Mouse (Mus musculus): Measurements from ENCODE around the gene Tmem150a. TPM values are rescaled to one million over a fixed set of nuclear protein-coding genes. Genes with fewer than 3 reads are reported as not detected.
A peak's percentile ranks its signal among the peaks of the same experiment; 100 is the strongest.

The Tmem150a gene
- polyA plus RNA-seq, 1 experiment, result 19.5 TPM

- Histone ChIP-seq H3K4me3 (replicated peaks; ENCODE audit: insufficient read depth, low read depth, low read length) (no peak overlapping the region), H3K27ac (ENCODE audit: insufficient read depth, low read length) (no peak overlapping the region), H3K27me3 (ENCODE audit: control insufficient read depth, insufficient read depth, low read length) (no peaks in the 10 kb centered on the region), H3K4me1 (ENCODE audit: control insufficient read depth, insufficient read depth, low read length) (peaks cover 14% of the 10 kb centered on the region)
- WGBS, result 44% methylated on average over 5 of the region's 5 CpGs
- no peak for DNase-seq
- no peak for TF ChIP-seq CTCF (IDR thresholded peaks at IDR 0.05; ENCODE audit: borderline replicate concordance, insufficient read depth, low read depth, low read length)
- TF ChIP-seq POLR2A (IDR thresholded peaks at IDR 0.05; ENCODE audit: borderline replicate concordance, insufficient read depth, low read length), result no peak
These were observed 5.9 kb downstream of the Tmem150a start for GRCm38 (mm10) chr6:72361121-72361551.

DNA sequence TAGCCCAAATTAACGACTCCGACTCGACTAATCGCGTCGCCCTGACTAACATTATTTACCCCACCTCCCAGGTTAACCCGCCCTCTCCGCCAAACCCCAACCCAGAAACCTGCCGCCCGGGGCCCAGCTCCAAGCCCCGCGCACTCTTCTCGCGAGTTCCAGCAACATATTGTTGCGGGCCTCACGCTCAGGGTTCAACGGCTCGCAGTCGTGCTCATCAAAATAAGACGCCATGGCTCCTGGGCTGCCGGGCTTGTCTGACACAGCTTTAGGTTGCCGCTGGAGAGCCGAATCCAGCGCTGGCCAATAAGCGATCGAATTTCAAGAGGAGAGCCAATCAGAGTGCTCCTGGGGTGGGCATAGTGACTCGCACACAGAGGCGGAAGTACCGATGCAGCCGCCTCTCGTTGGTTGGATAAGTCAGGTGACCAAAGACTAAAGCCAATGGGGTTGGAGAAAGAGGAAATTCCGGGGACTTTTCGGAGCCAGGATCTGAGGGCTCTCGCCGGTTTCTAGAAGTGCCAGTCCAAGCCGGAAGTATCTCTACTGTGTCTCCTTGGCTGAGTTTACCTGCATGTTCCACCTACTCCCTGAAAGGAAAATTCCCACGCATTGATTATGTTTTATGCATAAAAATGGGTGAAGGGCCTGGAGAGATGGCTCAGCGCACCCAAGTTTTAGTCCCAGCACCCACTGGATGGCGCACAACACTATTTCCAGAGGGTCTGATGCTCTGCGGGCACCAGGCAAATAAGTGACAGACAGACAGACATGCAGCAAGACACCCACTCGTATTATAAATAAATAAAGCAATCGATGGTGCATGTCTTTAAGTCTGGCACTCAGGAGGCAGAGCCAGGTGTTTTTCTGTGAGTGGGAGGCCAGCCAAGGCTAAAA lies 7.1 kb downstream of the Tmem150a start:
- under 1% methylated on average over 42 of the region's 42 CpGs for WGBS
- TF ChIP-seq POLR2A (IDR thresholded peaks at IDR 0.05; ENCODE audit: borderline replicate concordance, insufficient read depth, low read length) (peak; percentile 81), CTCF (IDR thresholded peaks at IDR 0.05; ENCODE audit: borderline replicate concordance, insufficient read depth, low read depth, low read length) (peak; percentile 37; the same call in 1 of the 2 replicates)
- DNase-seq, result peak; percentile 96 to 98

DNA sequence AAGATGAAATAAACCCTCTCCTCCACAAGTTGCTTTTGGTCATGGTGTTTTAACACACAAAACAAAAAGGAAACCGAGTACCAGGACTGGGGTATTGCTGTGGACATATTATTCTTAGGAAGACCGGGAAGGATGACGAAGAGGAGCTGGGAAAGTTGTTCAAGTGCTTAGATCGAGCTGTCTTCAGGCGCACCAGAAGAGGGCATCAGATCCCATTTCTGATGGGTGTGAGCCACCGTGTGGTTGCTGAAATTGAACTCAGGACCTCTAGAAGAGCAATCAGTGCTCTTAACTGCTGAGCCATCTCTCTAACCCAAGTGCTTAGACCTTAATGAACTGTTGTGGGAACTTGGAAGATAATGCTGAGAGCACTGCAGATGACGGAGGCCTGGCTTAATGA lies 8.8 kb downstream of the Tmem150a start:
- Histone ChIP-seq H3K27me3 (ENCODE audit: control insufficient read depth, insufficient read depth, low read length) (no peaks in the 10 kb centered on the region), H3K27ac (ENCODE audit: insufficient read depth, low read length) (no peak overlapping the region), H3K4me1 (ENCODE audit: control insufficient read depth, insufficient read depth, low read length) (peaks cover 8% of the 10 kb centered on the region), H3K4me3 (replicated peaks; ENCODE audit: insufficient read depth, low read depth, low read length) (no peak overlapping the region)
- no peak for DNase-seq
- WGBS, result 53% methylated on average over 7 of the region's 7 CpGs
- no peak for TF ChIP-seq CTCF (IDR thresholded peaks at IDR 0.05; ENCODE audit: borderline replicate concordance, insufficient read depth, low read depth, low read length)

More for the DNA sequence above, 7.1 kb downstream of the Tmem150a start:
- peak overlapping the region; percentile 48; the same call in 1 of the 2 replicates for H3K27ac ChIP-seq (ENCODE audit: insufficient read depth, low read length)
- peak overlapping the region; percentile 75 for H3K4me3 ChIP-seq (replicated peaks; ENCODE audit: insufficient read depth, low read depth, low read length)
- peaks cover 8% of the 10 kb centered on the region for H3K4me1 ChIP-seq (ENCODE audit: control insufficient read depth, insufficient read depth, low read length)
- H3K27me3 ChIP-seq (ENCODE audit: control insufficient read depth, insufficient read depth, low read length), result no peaks in the 10 kb centered on the region

DNA sequence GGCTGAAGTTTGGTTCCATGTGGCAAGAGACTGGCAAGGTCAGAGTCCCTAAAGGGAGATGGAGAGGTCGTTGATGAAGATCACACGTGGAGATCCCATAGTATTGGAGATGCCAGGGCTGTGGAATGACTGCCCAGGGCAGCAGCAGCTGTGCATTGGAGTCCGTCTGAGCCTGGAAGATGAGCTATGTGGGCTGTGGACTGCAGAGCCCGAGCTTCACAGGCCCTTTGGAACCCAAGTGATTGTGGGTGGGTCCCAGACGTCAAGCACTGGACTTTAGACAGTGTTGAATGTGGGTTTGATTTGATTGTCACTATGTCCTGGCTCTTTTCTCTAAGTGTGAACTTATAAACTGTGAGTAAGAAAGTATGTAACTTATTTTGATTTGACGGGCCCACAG lies 9.7 kb downstream of the Tmem150a start:
- no peak for DNase-seq
- TF ChIP-seq CTCF (IDR thresholded peaks at IDR 0.05; ENCODE audit: borderline replicate concordance, insufficient read depth, low read depth, low read length), result no peak
- TF ChIP-seq POLR2A (IDR thresholded peaks at IDR 0.05; ENCODE audit: borderline replicate concordance, insufficient read depth, low read length), result no peak
- H3K4me3 ChIP-seq (replicated peaks; ENCODE audit: insufficient read depth, low read depth, low read length), result no peak overlapping the region
- no peaks in the 10 kb centered on the region for H3K27me3 ChIP-seq (ENCODE audit: control insufficient read depth, insufficient read depth, low read length)
- WGBS, result 64% methylated on average over 6 of the region's 6 CpGs
- H3K4me1 ChIP-seq (ENCODE audit: control insufficient read depth, insufficient read depth, low read length), result peaks cover 8% of the 10 kb centered on the region
- H3K27ac ChIP-seq (ENCODE audit: insufficient read depth, low read length), result no peak overlapping the region

- no peaks in the 10 kb centered on the region for H3K27me3 ChIP-seq (ENCODE audit: control insufficient read depth, insufficient read depth, low read length)
- no peak for DNase-seq
- peaks cover 3% of the 10 kb centered on the region; the same call in 1 of the 2 replicates for H3K4me1 ChIP-seq (ENCODE audit: control insufficient read depth, insufficient read depth, low read length)
- no peak overlapping the region for H3K27ac ChIP-seq (ENCODE audit: insufficient read depth, low read length)
- WGBS, result 54% methylated on average over 3 of the region's 3 CpGs
- no peak overlapping the region for H3K4me3 ChIP-seq (replicated peaks; ENCODE audit: insufficient read depth, low read depth, low read length)
- no peak for TF ChIP-seq CTCF (IDR thresholded peaks at IDR 0.05; ENCODE audit: borderline replicate concordance, insufficient read depth, low read depth, low read length)
- TF ChIP-seq POLR2A (IDR thresholded peaks at IDR 0.05; ENCODE audit: borderline replicate concordance, insufficient read depth, low read length), result no peak
These were observed 11.1 kb downstream of the Tmem150a start for GRCm38 (mm10) chr6:72366304-72366703.

DNA sequence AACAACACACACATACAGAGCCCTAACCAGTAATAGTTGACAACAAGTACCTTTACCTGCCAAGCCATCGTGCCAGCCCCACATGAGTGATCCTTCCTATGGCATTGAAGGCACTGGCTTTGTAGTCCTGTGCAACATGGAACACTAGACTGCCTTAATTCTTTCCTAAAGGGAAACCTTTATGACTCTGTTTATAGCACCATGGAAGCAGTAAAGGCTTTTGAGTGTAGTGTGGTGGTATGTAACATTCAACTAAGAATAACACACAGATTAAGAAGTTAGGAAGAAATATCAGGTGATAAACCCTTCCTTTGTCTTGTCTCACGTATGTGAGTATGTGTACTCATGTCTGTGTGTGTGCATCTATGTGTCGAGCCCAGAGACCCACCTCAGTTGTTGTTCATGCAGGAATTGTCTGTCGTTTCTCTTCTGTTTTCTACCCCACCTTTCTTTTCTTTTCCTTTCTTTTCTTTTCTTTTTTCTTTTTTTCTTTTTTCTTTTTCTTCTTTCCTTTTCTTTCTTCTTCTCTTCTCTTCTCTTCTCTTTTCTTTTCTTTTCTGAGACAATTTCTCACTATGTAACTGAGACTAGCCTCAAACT lies 11.7 kb downstream of the Tmem150a start, which contains the start of gene Rnf181:
Rnf181 (minus strand) TSS at position 113 of the 600 bp plus-strand sequence.
- H3K4me3 ChIP-seq (replicated peaks; ENCODE audit: insufficient read depth, low read depth, low read length), result no peak within 1 kb of the TSS
- H3K27me3 ChIP-seq (ENCODE audit: control insufficient read depth, insufficient read depth, low read length), result no peaks in the 10 kb centered on the region
- no peak for TF ChIP-seq CTCF (IDR thresholded peaks at IDR 0.05; ENCODE audit: borderline replicate concordance, insufficient read depth, low read depth, low read length)
- TF ChIP-seq POLR2A (IDR thresholded peaks at IDR 0.05; ENCODE audit: borderline replicate concordance, insufficient read depth, low read length), result no peak
- WGBS, result 60% methylated on average over 4 of the region's 4 CpGs
- H3K4me1 ChIP-seq (ENCODE audit: control insufficient read depth, insufficient read depth, low read length), result no peaks in the 10 kb centered on the region
- no peak within 1 kb of the TSS for H3K27ac ChIP-seq (ENCODE audit: insufficient read depth, low read length)
- no peak for DNase-seq

DNA sequence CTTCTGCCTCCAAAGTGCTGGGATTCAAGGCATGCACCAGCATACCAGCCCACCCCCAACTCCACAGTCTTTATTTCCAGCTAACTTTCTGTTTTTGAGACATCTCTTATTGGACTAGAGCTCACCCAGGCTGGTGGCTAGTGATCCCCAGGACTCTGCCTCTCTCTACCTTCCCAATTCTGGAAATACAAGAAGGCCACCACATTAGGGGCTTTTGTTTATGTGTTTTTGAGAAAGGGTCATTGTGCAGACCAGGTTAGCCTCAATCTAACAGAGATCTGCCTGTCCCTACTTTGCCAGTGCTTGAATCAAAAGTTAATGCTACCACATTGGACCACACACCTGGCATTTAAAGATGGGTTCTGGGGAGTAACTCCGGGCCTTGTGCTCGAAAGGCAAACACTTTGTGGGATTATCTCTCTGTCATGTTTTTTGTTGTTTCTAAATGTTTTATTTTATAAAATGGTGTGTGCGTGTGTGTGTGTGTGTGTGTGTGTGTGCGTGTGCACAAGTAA lies 12.3 kb downstream of the Tmem150a start:
- Histone ChIP-seq H3K27ac (ENCODE audit: insufficient read depth, low read length) (no peak overlapping the region), H3K4me1 (ENCODE audit: control insufficient read depth, insufficient read depth, low read length) (no peaks in the 10 kb centered on the region), H3K27me3 (ENCODE audit: control insufficient read depth, insufficient read depth, low read length) (no peaks in the 10 kb centered on the region), H3K4me3 (replicated peaks; ENCODE audit: insufficient read depth, low read depth, low read length) (no peak overlapping the region)
- no peak for TF ChIP-seq POLR2A (IDR thresholded peaks at IDR 0.05; ENCODE audit: borderline replicate concordance, insufficient read depth, low read length)
- no peak for TF ChIP-seq CTCF (IDR thresholded peaks at IDR 0.05; ENCODE audit: borderline replicate concordance, insufficient read depth, low read depth, low read length)
- 69% methylated on average over 4 of the region's 4 CpGs for WGBS
- DNase-seq, result no peak

Data from cerebellum, adult 2 months (tissue).